Mouse (Mus musculus) urinary bladder, postnatal 36 days (tissue): ENCODE results near the gene Gm12355.
A peak's percentile ranks its signal among the peaks of the same experiment; 100 is the strongest.

ENCODE experiments used
- DNase-seq, 2 experiments: peaks; one replicate each; pipeline ENCODE4 v3.0.0; 2022; ENCODE audit warnings: low spot score in 2 of 2, mixed read lengths in 1 of 2

Gm12355 gene

GRCm38 (mm10) chr11:98582551-98583264 lies 42.8 kb downstream of the Gm12355 start:
- no peak for DNase-seq

- DNase-seq: no peak
Observed at GRCm38 (mm10) chr11:98582030-98582388, 43.5 kb downstream of the Gm12355 start.

GRCm38 (mm10) chr11:98581286-98582029 lies 44.0 kb downstream of the Gm12355 start:
- no peak for DNase-seq

GRCm38 (mm10) chr11:98580301-98581121 lies 45.0 kb downstream of the Gm12355 start:
- no peak for DNase-seq

- DNase-seq: peak in 1 of 2 experiments; percentile 65
Observed at GRCm38 (mm10) chr11:98577776-98578175, 47.7 kb downstream of the Gm12355 start.
